Mouse (Mus musculus): ENCODE results near the gene Armc3.
"Not testable (repeated sequence)": the region's sequence is repeated elsewhere in the genome, so short reads cannot be mapped to it uniquely, and the experiment has no call there.

Gene Armc3

GRCm38 (mm10) chr2:19270709-19271120, 71.6 kb downstream of the Armc3 start:
- in situ Hi-C loops (cut with MboI, MseI): no loop called here

- in situ Hi-C loops (cut with MboI, MseI): no loop called here
Measured at GRCm38 (mm10) chr2:19274583-19274982, 75.5 kb downstream of the Armc3 start.

GRCm38 (mm10) chr2:19275602-19276539, 76.8 kb downstream of the Armc3 start:
- in situ Hi-C loops (cut with MboI, MseI): no loop called here

GRCm38 (mm10) chr2:19280331-19280730, 81.2 kb downstream of the Armc3 start:
- in situ Hi-C loops (cut with MboI, MseI): no loop called here

DNA sequence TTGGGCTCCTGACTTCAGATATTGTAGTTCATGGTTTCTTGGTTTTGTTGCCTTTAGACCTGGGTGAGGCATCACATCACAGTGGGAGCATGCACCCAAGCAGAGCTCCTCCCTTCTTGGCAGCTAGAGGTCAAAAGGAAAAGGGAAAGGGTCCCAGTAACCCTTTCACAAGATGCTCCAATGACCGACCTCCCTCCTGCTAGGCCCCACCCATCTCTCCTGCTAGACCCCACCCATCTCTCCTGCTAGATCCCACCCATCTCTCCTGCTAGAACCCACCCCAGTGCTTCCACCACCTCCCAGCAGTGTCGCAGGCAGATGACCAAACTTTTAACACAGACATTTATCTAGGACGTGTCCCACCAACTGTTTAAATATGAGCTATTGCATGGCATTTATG, 93.3 kb downstream of the Armc3 start:
- in situ Hi-C loops (cut with MboI, MseI): no loop called here

DNA sequence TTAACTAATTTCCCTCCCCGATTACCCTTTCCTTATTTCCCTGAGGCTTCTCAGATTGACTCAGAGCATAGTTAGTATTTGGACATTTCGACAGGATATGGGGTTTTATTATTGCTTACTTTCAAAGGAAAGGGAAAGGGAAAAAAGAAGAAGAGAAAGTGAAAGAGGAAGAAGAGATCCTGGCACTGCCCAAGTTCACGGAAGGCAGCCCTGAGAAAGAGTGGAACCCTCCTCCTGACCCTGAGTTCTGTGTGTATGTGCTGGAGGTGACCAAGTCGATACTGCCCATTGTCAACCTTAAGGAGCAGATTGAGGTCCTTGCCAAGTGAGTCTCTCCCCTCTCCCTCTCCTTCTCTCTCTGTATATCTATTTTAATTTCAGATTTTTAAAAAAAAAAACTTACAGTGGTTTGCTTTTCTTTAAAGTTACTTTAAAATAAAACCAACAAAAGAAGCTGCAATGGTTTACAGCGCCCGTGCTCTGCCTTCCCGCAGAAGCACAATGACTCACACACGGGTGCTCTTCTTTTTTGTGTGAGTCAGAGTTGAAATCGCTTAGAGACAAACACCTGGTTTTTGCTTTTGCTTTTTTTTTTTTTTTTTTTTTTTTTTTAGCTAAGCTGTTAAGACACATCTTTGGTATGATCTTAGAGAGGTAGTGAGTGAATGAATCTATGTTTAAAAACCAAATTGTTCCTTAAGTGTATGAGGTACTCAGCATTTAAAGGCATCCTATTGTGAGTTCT, 101.4 kb downstream of the Armc3 start:
- in situ Hi-C loops (cut with MboI, MseI): loop anchor here (10.0 kb wide), 1 partner anchor 1566 kb away; the partner anchor contains the start of gene Nebl

GRCm38 (mm10) chr2:19301251-19301650, 102.1 kb downstream of the Armc3 start:
- in situ Hi-C loops (cut with MboI, MseI): loop anchor here (10.0 kb wide), 1 partner anchor 1566 kb away; the partner anchor contains the start of gene Nebl

- in situ Hi-C loops (cut with MboI, MseI): loop anchor here (10.0 kb wide), 1 partner anchor 1568 kb away; the partner anchor contains the start of gene Nebl
Measured at GRCm38 (mm10) chr2:19303087-19303486, 104.0 kb downstream of the Armc3 start.

GRCm38 (mm10) chr2:19310498-19310897, 111.4 kb downstream of the Armc3 start:
- in situ Hi-C loops (cut with MboI, MseI): no loop called here

DNA sequence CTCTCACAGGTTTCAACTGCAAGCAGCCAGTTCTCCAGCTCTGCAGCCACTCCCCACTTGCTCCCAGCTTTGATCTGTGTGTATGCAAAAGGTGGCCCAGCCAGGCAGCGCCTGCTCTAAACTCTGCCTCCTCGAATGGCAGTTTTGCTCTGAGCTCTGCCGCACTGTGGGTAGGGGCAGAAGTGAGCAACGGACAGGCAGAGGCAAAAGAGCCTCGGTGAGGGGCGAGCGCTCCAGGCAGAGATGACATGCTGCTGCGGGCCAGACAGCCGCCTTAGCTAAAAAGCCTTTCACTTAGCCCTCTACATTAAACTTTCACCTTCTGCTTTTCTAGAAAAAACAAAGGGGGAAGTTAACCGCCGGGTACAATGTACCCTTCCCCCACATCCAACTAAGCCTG, 117.0 kb downstream of the Armc3 start:
- in situ Hi-C loops (cut with MboI, MseI): no loop called here

GRCm38 (mm10) chr2:19316691-19317090, 117.6 kb downstream of the Armc3 start:
- in situ Hi-C loops (cut with MboI, MseI): no loop called here

DNA sequence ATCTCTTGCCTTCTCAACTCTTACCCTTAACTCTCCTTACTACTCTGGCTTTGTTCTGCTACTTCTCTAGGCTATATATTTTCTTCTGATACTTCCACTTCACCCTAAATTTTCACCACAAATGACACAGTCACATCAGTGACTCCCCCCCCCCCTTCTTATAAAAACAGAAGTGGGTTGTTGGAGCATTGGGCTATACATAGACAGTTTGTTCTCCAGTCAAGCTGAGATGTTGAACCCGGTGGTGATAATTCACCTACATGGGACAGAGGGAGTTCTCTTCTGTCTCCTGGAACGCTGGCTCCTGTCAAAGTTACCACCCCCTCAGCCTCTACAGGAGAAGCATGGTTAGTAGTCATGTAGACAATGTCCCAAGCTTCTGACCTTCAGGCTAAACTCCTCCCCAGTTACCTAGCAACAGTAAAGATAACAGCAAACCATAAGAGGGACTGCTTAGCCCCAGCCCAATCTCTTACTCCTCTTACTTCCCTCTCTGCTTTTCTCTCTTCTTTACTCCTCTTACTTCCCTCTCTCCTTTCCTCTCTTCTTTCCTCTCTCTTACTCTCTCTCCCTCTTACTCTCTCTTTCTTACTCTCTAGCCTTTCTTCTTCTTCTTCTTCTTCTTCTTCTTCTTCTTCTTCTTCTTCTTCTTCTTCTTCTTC, 118.2 kb downstream of the Armc3 start:
- in situ Hi-C loops (cut with MboI, MseI): not testable (repeated sequence)

DNA sequence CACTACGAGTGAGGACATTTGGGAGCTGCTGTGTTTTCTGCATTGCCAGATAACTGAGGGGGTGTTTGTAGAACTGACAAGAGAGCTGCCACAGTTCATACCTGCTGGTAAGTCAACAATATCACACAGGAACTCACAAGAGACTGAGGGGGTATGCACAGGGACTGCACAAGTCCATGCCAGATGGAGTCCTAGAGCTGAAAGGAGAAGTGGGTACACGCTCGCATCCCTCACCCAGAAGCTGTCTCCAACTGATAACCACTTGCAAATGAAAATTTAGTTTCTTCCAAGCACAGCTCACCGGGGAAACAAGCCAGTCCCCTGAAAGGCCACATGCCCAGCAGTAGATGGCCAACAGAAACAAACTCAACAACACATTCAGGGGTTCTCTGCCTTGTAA, 119.4 kb downstream of the Armc3 start:
- in situ Hi-C loops (cut with MboI, MseI): no loop called here

DNA sequence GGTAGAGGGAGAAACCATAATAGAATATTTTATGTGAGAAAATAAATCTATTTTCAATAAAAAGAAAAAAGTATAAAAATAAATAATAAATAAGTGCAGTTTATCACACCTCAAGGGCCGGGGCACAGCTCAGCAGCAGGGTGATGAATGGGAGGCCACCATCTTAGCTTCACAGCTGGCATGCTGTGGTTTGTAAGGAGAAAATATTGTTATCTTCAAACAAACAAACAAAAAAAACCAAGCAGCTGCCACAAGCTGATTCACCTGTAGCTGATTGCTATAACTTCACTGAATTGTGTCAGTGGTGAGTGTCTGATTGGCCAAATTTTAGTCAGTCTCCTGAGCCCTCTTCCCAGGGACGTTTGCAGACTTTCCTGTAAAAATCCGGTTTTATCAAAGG, 120.2 kb downstream of the Armc3 start:
- in situ Hi-C loops (cut with MboI, MseI): no loop called here

- in situ Hi-C loops (cut with MboI, MseI): no loop called here
Measured at GRCm38 (mm10) chr2:19322448-19322847, 123.3 kb downstream of the Armc3 start.

GRCm38 (mm10) chr2:19326376-19326775, 127.3 kb downstream of the Armc3 start:
- in situ Hi-C loops (cut with MboI, MseI): no loop called here

GRCm38 (mm10) chr2:19327811-19328210, 128.7 kb downstream of the Armc3 start:
- in situ Hi-C loops (cut with MboI, MseI): no loop called here

DNA sequence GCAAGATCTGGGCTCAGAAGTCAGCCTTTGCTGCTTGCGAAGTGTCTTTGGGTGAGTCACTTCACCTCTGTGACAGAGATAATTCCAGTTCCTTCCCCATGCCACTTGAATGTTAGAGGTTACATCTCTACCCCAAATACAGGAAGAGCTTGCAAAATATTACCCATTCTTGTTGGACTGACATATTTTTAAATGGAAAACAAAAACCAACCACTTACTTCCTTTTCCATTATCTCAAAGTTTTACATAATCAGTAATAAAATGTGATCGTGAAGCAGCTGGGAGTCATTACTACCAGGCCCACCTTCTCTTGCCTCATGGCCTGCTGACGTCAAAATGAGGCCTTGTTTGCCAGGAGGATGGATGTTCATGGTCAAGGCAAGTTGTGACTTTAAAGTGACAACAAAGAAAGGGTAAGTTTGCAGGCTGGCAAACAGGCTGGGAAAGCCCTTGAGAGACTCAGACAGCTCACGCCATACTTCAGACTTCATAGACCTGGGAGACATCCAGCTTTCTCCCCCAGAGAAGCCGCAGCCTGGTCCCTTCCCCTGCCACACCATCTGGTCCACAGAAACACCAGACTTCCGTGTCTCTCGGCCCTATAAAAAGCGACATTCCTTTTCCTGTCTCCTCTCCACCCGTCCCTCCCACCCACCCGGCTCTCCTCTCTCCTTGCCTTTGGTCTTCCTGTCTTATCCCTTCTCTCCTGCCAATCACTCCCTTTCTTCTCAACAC, 145.0 kb downstream of the Armc3 start:
- in situ Hi-C loops (cut with MboI, MseI): loop anchor here (10.0 kb wide), 1 partner anchor 339 kb away; no protein-coding TSS in a partner anchor

GRCm38 (mm10) chr2:19344636-19345413, 145.7 kb downstream of the Armc3 start:
- in situ Hi-C loops (cut with MboI, MseI): loop anchor here (10.0 kb wide), 1 partner anchor 340 kb away; no protein-coding TSS in a partner anchor

- in situ Hi-C loops (cut with MboI, MseI): loop anchor here (10.0 kb wide), 1 partner anchor 341 kb away; no protein-coding TSS in a partner anchor
Measured at GRCm38 (mm10) chr2:19345414-19345964, 146.4 kb downstream of the Armc3 start.

Measured in T-helper 1 cell (primary cell).